In the genomic region with DNA sequence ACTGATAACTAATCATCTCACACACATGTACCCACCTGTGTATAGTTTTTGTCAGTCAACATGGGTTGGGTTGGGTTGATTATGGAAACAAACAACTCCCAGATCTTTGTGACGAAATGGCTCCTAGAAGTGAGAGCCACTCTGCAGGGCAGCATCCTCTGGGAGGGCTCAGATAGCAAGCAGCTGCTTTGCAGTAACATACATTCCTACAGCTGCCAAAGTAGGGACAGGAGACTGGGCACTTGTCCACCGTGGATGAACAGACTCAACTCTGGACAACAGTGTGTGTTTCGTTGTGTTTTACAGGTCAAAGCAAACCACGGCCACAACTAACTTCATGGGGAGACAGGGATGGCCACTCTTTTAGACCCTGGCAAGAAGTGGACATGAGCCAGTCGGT, we compare ENCODE assay signal across 24 mouse cellular contexts.
DNase-seq lines count a peak whose midpoint lies in the region; ATAC-seq and TF ChIP-seq lines count a peak whose summit lies in the region.
"Had no signal": no experiment of that assay in that cellular context is flagged by ENCODE, and none has a peak within 500 bp of the region (broad histone marks: within the 10 kb centered on the region; RNA-seq: fewer than 3 reads in every experiment).

No protein-coding gene starts in this region.

- H3K4me3 ChIP-seq in gastrocnemius, adult 2 months = no peak overlapping the region
- no peak overlapping the region for H3K4me3 ChIP-seq in limb, embryonic 10.5 days
- no peak overlapping the region for H3K4me3 ChIP-seq in hindbrain, embryonic 11.5 days (ENCODE audit: low read depth, low read length)
- H3K4me3 ChIP-seq: embryonic facial prominence, embryonic 13.5 days; forebrain, embryonic 13.5 days; forebrain, embryonic 15.5 days had no signal

- peak; percentile 10 for DNase-seq in gastrocnemius, adult 2 months
- no peak for DNase-seq in gastrocnemius, postnatal 14 days
- DNase-seq in 3T3-L1 (ENCODE audit: low read depth, low spot score) = peak; percentile 14
- no peak for DNase-seq in limb, embryonic 10.5 days (ENCODE audit: low spot score)
- no peak for DNase-seq in left cerebral cortex, postnatal 36 days (ENCODE audit: low spot score in 2 of 2)
- no peak for DNase-seq in hindbrain, embryonic 11.5 days (ENCODE audit: low spot score)
- DNase-seq: adrenal gland, adult 8-10 months; adrenal gland, postnatal 14 days; adrenal gland, postnatal 36 days; B cell, adult 2 months; cerebellum, adult 11-12 months; cerebellum, adult 2 months; cerebellum, adult 9-10 months; cerebellum, postnatal 10 days; cerebellum, postnatal 25 days; forebrain, postnatal 0 days had no signal

- no peak for ATAC-seq in hindbrain, embryonic 11.5 days (ENCODE audit: low FRiP score)
- ATAC-seq: activated CD4-positive, CD25-positive, alpha-beta regulatory T cell, adult 4 months; CD4-positive, CD25-positive, alpha-beta regulatory T cell, adult 4 months; forebrain, embryonic 13.5 days; forebrain, embryonic 15.5 days; forebrain, postnatal 0 days; Patski had no signal

- intact Hi-C loops in gastrocnemius, adult 2 months (cut with DNase I) = no loop called here
- intact Hi-C loops in gastrocnemius, postnatal 14 days (cut with DNase I; ENCODE audit: low total_unique reads) = no loop called here
- intact Hi-C loops in left cerebral cortex, postnatal 36 days (cut with DNase I) = no loop called here

- no peaks in the 10 kb centered on the region for H3K27me3 ChIP-seq in limb, embryonic 10.5 days (ENCODE audit: low read depth, poor library complexity, severe bottlenecking)
- H3K27me3 ChIP-seq in hindbrain, embryonic 11.5 days (ENCODE audit: control insufficient read depth, insufficient read depth, low read length) = no peaks in the 10 kb centered on the region
- H3K27me3 ChIP-seq: CH12.LX; embryonic facial prominence, embryonic 13.5 days; forebrain, embryonic 13.5 days; forebrain, embryonic 15.5 days; Patski had no signal

- 93% methylated on average over 5 of the region's 5 CpGs for WGBS in limb, embryonic 10.5 days
- WGBS in hindbrain, embryonic 11.5 days = 85% methylated on average over 5 of the region's 5 CpGs

- H3K4me2 ChIP-seq in hindbrain, embryonic 11.5 days (replicated peaks; ENCODE audit: low read depth, low read length) = no peak overlapping the region
- H3K4me2 ChIP-seq: embryonic facial prominence, embryonic 13.5 days; forebrain, embryonic 13.5 days; forebrain, embryonic 15.5 days had no signal

- H3K9ac ChIP-seq in hindbrain, embryonic 11.5 days (ENCODE audit: low read depth, low read length) = no peak overlapping the region
- H3K9ac ChIP-seq: embryonic facial prominence, embryonic 13.5 days; forebrain, embryonic 13.5 days; forebrain, embryonic 15.5 days; forebrain, postnatal 0 days had no signal

- no peaks in the 10 kb centered on the region for H3K36me3 ChIP-seq in limb, embryonic 10.5 days
- no peaks in the 10 kb centered on the region for H3K36me3 ChIP-seq in hindbrain, embryonic 11.5 days (ENCODE audit: control insufficient read depth, insufficient read depth, low read length)
- H3K36me3 ChIP-seq: embryonic facial prominence, embryonic 13.5 days; forebrain, embryonic 15.5 days; G1E had no signal

- H3K9me3 ChIP-seq in limb, embryonic 10.5 days (replicated peaks) = no peaks in the 10 kb centered on the region
- H3K9me3 ChIP-seq in hindbrain, embryonic 11.5 days (ENCODE audit: control insufficient read depth, low read length) = no peaks in the 10 kb centered on the region
- H3K9me3 ChIP-seq: embryonic facial prominence, embryonic 13.5 days; forebrain, embryonic 13.5 days; forebrain, embryonic 15.5 days had no signal

- no peak overlapping the region for H3K27ac ChIP-seq in gastrocnemius, adult 2 months
- peak overlapping the region; percentile 50 for H3K27ac ChIP-seq in limb, embryonic 10.5 days
- H3K27ac ChIP-seq in hindbrain, embryonic 11.5 days (ENCODE audit: low read depth, low read length) = no peak overlapping the region
- H3K27ac ChIP-seq: embryonic facial prominence, embryonic 13.5 days; forebrain, embryonic 13.5 days; forebrain, embryonic 15.5 days had no signal

- no peak for TF ChIP-seq CTCF in gastrocnemius, adult 2 months (IDR thresholded peaks at IDR 0.05)

- peaks cover 36% of the 10 kb centered on the region for H3K4me1 ChIP-seq in limb, embryonic 10.5 days
- H3K4me1 ChIP-seq in hindbrain, embryonic 11.5 days (replicated peaks; ENCODE audit: control insufficient read depth, insufficient read depth, low read length) = peaks cover 2% of the 10 kb centered on the region; the same call in 1 of the 2 replicates
- H3K4me1 ChIP-seq: forebrain, embryonic 15.5 days had no signal

Comparison
In these comparisons a context has a peak if more than half of its experiments do, and no peak if none do; other contexts are left out.
1. DNase-seq: peak in gastrocnemius, adult 2 months (single experiment) and 3T3-L1 (single experiment); none in gastrocnemius, postnatal 14 days (single experiment), limb, embryonic 10.5 days (single experiment), left cerebral cortex, postnatal 36 days (0 of 2) and hindbrain, embryonic 11.5 days (single experiment).